ENCODE assay signal across 9 mouse cellular contexts in genomic region chr9:67042813-67043207, GRCm38 (mm10). TPM values are rescaled to one million over a fixed set of nuclear protein-coding genes. Genes with fewer than 3 reads are reported as not detected.
DNase-seq lines count a peak whose midpoint lies in the region; ATAC-seq and TF ChIP-seq lines count a peak whose summit lies in the region.
"Had no signal": no experiment of that assay in that cellular context is flagged by ENCODE, and none has a peak within 500 bp of the region (broad histone marks: within the 10 kb centered on the region; RNA-seq: fewer than 3 reads in every experiment).

No protein-coding gene starts in this region.

- peak overlapping the region; percentile 88 for H3K4me3 ChIP-seq in heart, embryonic 12.5 days
- H3K4me3 ChIP-seq in G1E (ENCODE audit: low read depth, low read length) = peak overlapping the region; percentile 90
- H3K4me3 ChIP-seq in hindbrain, embryonic 10.5 days = peak overlapping the region; percentile 82
- H3K4me3 ChIP-seq in midbrain, embryonic 10.5 days = peak overlapping the region; percentile 80

- ATAC-seq in heart, embryonic 12.5 days (ENCODE audit: insufficient number of reproducible peaks, low FRiP score) = no peak
- no peak for ATAC-seq in G1E (ENCODE audit: extremely low read depth, insufficient number of reproducible peaks, low FRiP score, poor library complexity, severe bottlenecking)

- peak overlapping the region; percentile 96 for H3K9ac ChIP-seq in heart, embryonic 12.5 days

- 20% methylated on average over 6 of the region's 6 CpGs for WGBS in heart, embryonic 12.5 days
- WGBS in hindbrain, embryonic 10.5 days = 25% methylated on average over 6 of the region's 6 CpGs
- 25% methylated on average over 6 of the region's 6 CpGs for WGBS in midbrain, embryonic 10.5 days

- no peaks in the 10 kb centered on the region for H3K9me3 ChIP-seq in heart, embryonic 12.5 days (replicated peaks)
- H3K9me3 ChIP-seq in G1E (replicated peaks) = no peaks in the 10 kb centered on the region
- H3K9me3 ChIP-seq in hindbrain, embryonic 10.5 days = no peaks in the 10 kb centered on the region
- H3K9me3 ChIP-seq in midbrain, embryonic 10.5 days (replicated peaks) = no peaks in the 10 kb centered on the region

- H3K4me1 ChIP-seq in heart, embryonic 12.5 days (replicated peaks) = peaks cover 57% of the 10 kb centered on the region
- H3K4me1 ChIP-seq in G1E (ENCODE audit: insufficient read depth, low read depth, low read length) = peaks cover 78% of the 10 kb centered on the region
- H3K4me1 ChIP-seq in hindbrain, embryonic 10.5 days (replicated peaks) = peaks cover 68% of the 10 kb centered on the region
- peaks cover 73% of the 10 kb centered on the region for H3K4me1 ChIP-seq in midbrain, embryonic 10.5 days

- H3K27me3 ChIP-seq in heart, embryonic 12.5 days (replicated peaks) = no peaks in the 10 kb centered on the region
- H3K27me3 ChIP-seq in G1E (ENCODE audit: insufficient read depth, low read length) = peaks cover 14% of the 10 kb centered on the region
- H3K27me3 ChIP-seq in hindbrain, embryonic 10.5 days (ENCODE audit: insufficient read depth, poor library complexity, severe bottlenecking) = peaks cover 21% of the 10 kb centered on the region
- H3K27me3 ChIP-seq in midbrain, embryonic 10.5 days (ENCODE audit: low read depth, poor library complexity, severe bottlenecking) = peaks cover 26% of the 10 kb centered on the region

- TF ChIP-seq CTCF in G1E (IDR thresholded peaks at IDR 0.05; ENCODE audit: low read depth, low read length) = no peak

- peaks cover 44% of the 10 kb centered on the region for H3K36me3 ChIP-seq in heart, embryonic 12.5 days
- H3K36me3 ChIP-seq in G1E (replicated peaks) = peaks cover 26% of the 10 kb centered on the region
- peaks cover 7% of the 10 kb centered on the region; the same call in 1 of the 2 replicates for H3K36me3 ChIP-seq in hindbrain, embryonic 10.5 days
- H3K36me3 ChIP-seq in midbrain, embryonic 10.5 days = no peaks in the 10 kb centered on the region; the same call in 1 of the 2 replicates

- H3K4me2 ChIP-seq in heart, embryonic 12.5 days = peak overlapping the region; percentile 84

- peak overlapping the region; percentile 92 for H3K27ac ChIP-seq in heart, embryonic 12.5 days (ENCODE audit: poor library complexity, severe bottlenecking)
- H3K27ac ChIP-seq in hindbrain, embryonic 10.5 days = peak overlapping the region; percentile 98
- peak overlapping the region; percentile 96 for H3K27ac ChIP-seq in midbrain, embryonic 10.5 days (replicated peaks)

- DNase-seq in heart, adult 18-20 months = no peak
- no peak for DNase-seq in G1E (ENCODE audit: low spot score)
- DNase-seq in hindbrain, embryonic 10.5 days (ENCODE audit: low spot score) = no peak
- no peak for DNase-seq in midbrain, embryonic 10.5 days (ENCODE audit: low spot score)
- DNase-seq in ovary, postnatal 14 days (ENCODE audit: low spot score) = no peak
- DNase-seq in left cerebral cortex, adult 11 months (ENCODE audit: low spot score) = no peak
- no peak for DNase-seq in adrenal gland, postnatal 25 days
- DNase-seq: cerebellum, postnatal 10 days had no signal

RNA-seq across cellular contexts. Expression of gene Tpm1, which starts 6.4 kb away (rescaled TPM):
- 4,565 and 4,650 TPM in 2 replicates for polyA plus RNA-seq in heart, embryonic 12.5 days (2016; fragmentation: Nextera tagmentation; extraction: Ambion mirVana)
- over 10,000 TPM in 1 of 2 experiments, 1,000 to 10,000 TPM in 1; 9,705 to 11,464 TPM for total RNA-seq in heart, adult 18-20 months (2021)
- total RNA-seq in G1E (2014; fragmentation: Nextera tagmentation) = 182 and 191 TPM in 2 replicates
- 168 and 171 TPM in 2 replicates for total RNA-seq in G1E (2017)
- polyA plus RNA-seq in G1E (2012) = 69.7 and 98.8 TPM in 2 replicates
- polyA plus RNA-seq in hindbrain, embryonic 10.5 days (2016; fragmentation: Nextera tagmentation; extraction: Ambion mirVana) = 293 and 315 TPM in 2 replicates
- 263 and 275 TPM in 2 replicates for polyA plus RNA-seq in midbrain, embryonic 10.5 days (2016; fragmentation: Nextera tagmentation; extraction: Ambion mirVana)
- total RNA-seq in adrenal gland, postnatal 25 days (2021) = 166 and 180 TPM in 2 replicates

Comparison
In these comparisons a context has a peak if more than half of its experiments do, and no peak if none do; other contexts are left out.
1. RNA of gene Tpm1, which starts 6.4 kb away (polyA plus RNA-seq): 4,565 to 4,650 TPM in heart, embryonic 12.5 days; 293 to 315 TPM in hindbrain, embryonic 10.5 days, 263 to 275 TPM in midbrain, embryonic 10.5 days and 69.7 to 98.8 TPM in G1E; every median in the first group is over 10 times any median in the second.
2. Peak in every context shown above with its lines, with median percentiles within 50 percentile points of each other: H3K27ac ChIP-seq and H3K4me3 ChIP-seq.